In the genomic region with DNA sequence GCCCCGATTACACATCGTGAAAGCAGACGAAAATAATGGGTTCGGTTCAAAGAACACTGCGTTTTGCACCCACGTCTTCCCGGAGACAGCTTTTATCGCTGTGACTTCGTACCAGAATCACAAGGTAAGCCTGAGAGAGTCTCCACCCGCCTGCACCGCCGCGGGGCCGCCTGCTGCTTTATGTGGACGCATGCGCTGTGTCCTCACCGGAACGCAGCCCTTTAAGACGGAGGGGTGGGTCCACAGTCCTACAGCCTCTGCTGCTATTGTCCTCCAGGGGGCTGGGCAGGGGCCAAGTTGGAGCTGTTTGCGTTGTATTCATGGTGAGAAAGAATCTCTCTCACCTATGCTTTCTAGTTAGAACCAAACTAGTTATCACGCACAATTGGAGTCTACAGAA, we compare ENCODE assay signal across 8 mouse cellular contexts. TPM values are rescaled to one million over a fixed set of nuclear protein-coding genes. Genes with fewer than 3 reads are reported as not detected.
DNase-seq lines count a peak whose midpoint lies in the region; ATAC-seq and TF ChIP-seq lines count a peak whose summit lies in the region.

No protein-coding gene starts in this region.

- no peaks in the 10 kb centered on the region for H3K9me3 ChIP-seq in kidney, embryonic 15.5 days (replicated peaks)
- H3K9me3 ChIP-seq in heart, embryonic 12.5 days (replicated peaks), result no peaks in the 10 kb centered on the region
- no peaks in the 10 kb centered on the region for H3K9me3 ChIP-seq in limb, embryonic 14.5 days (ENCODE audit: control insufficient read depth, low read length)
- H3K9me3 ChIP-seq in stomach, embryonic 16.5 days (replicated peaks; ENCODE audit: control insufficient read depth, low read length), result no peaks in the 10 kb centered on the region

- intact Hi-C loops in left cerebral cortex, postnatal 36 days (cut with DNase I), result no loop called here

- peak overlapping the region; percentile 16; the same call in 1 of the 2 replicates for H3K4me3 ChIP-seq in kidney, embryonic 15.5 days (replicated peaks)
- peak overlapping the region; percentile 8; the same call in 1 of the 2 replicates for H3K4me3 ChIP-seq in heart, embryonic 12.5 days
- H3K4me3 ChIP-seq in limb, embryonic 14.5 days (replicated peaks; ENCODE audit: low read length), result peak overlapping the region; percentile 24
- H3K4me3 ChIP-seq in stomach, embryonic 16.5 days (replicated peaks; ENCODE audit: low read length), result peak overlapping the region; percentile 12; the same call in 1 of the 2 replicates

- peak; percentile 14; the same call in 1 of the 2 replicates for TF ChIP-seq CTCF in brain, embryonic 14.5 days (IDR thresholded peaks at IDR 0.05; ENCODE audit: borderline replicate concordance, extremely low read depth, insufficient read depth, insufficient read length)

- peaks cover 8% of the 10 kb centered on the region for H3K4me1 ChIP-seq in kidney, embryonic 15.5 days
- H3K4me1 ChIP-seq in heart, embryonic 12.5 days (replicated peaks), result peaks cover 52% of the 10 kb centered on the region
- H3K4me1 ChIP-seq in limb, embryonic 14.5 days (ENCODE audit: control insufficient read depth, insufficient read depth, low read length), result peaks cover 18% of the 10 kb centered on the region; the same call in 1 of the 2 replicates
- no peaks in the 10 kb centered on the region for H3K4me1 ChIP-seq in stomach, embryonic 16.5 days (ENCODE audit: control insufficient read depth, insufficient read depth, low read length)

- 0 out of 2 replicates have a peak, but pooled peaks have one; percentile 67 for ATAC-seq in kidney, embryonic 15.5 days (replicated peaks; ENCODE audit: low FRiP score)
- ATAC-seq in heart, embryonic 12.5 days (ENCODE audit: insufficient number of reproducible peaks, low FRiP score), result peak; percentile 76
- ATAC-seq in limb, embryonic 14.5 days (ENCODE audit: low FRiP score, low read depth), result peak; percentile 71
- no peak; the same call in 1 of the 2 replicates for ATAC-seq in stomach, embryonic 16.5 days (ENCODE audit: insufficient read depth, low FRiP score)

- H3K27me3 ChIP-seq in kidney, embryonic 15.5 days, result peaks cover 100% of the 10 kb centered on the region
- H3K27me3 ChIP-seq in heart, embryonic 12.5 days (replicated peaks), result peaks cover 8% of the 10 kb centered on the region; the same call in 1 of the 2 replicates
- H3K27me3 ChIP-seq in limb, embryonic 14.5 days (ENCODE audit: control insufficient read depth, insufficient read depth, low read length), result peaks cover 34% of the 10 kb centered on the region; the same call in 1 of the 2 replicates
- peaks cover 55% of the 10 kb centered on the region for H3K27me3 ChIP-seq in stomach, embryonic 16.5 days (ENCODE audit: control insufficient read depth, insufficient read depth, low read length)

- no peak for DNase-seq in kidney, adult 11 months
- peak; percentile 85 for DNase-seq in brain, embryonic 14.5 days (ENCODE audit: low read depth)
- DNase-seq in limb, embryonic 14.5 days (ENCODE audit: low spot score), result peak; percentile 77
- DNase-seq in layer of hippocampus, adult 8-10 months (ENCODE audit: low spot score in 2 of 2), result no peak
- DNase-seq in left cerebral cortex, postnatal 36 days (ENCODE audit: low spot score in 2 of 2), result no peak

- H3K9ac ChIP-seq in kidney, embryonic 15.5 days, result no peak overlapping the region
- peak overlapping the region; percentile 26; the same call in 1 of the 2 replicates for H3K9ac ChIP-seq in heart, embryonic 12.5 days
- H3K9ac ChIP-seq in limb, embryonic 14.5 days (ENCODE audit: low read depth, low read length, severe bottlenecking), result 0 out of 2 replicates have a peak overlapping the region, but pooled peaks have one; percentile 94
- no peak overlapping the region for H3K9ac ChIP-seq in stomach, embryonic 16.5 days (ENCODE audit: low read length)

- TF ChIP-seq POLR2A in brain, embryonic 14.5 days (IDR thresholded peaks at IDR 0.05; ENCODE audit: borderline replicate concordance, extremely low read depth, insufficient read depth, insufficient read length, poor library complexity, severe bottlenecking), result no peak
- no peak for TF ChIP-seq POLR2A in limb, embryonic 14.5 days (IDR thresholded peaks at IDR 0.05; ENCODE audit: borderline replicate concordance, extremely low read depth, insufficient read depth, insufficient read length)

- peak overlapping the region; percentile 44 for H3K4me2 ChIP-seq in kidney, embryonic 15.5 days
- H3K4me2 ChIP-seq in heart, embryonic 12.5 days, result peak overlapping the region; percentile 42
- peak overlapping the region; percentile 66 for H3K4me2 ChIP-seq in limb, embryonic 14.5 days (replicated peaks; ENCODE audit: low read depth, low read length, severe bottlenecking)
- peak overlapping the region; percentile 43 for H3K4me2 ChIP-seq in stomach, embryonic 16.5 days (ENCODE audit: low read depth, low read length)

- H3K36me3 ChIP-seq in kidney, embryonic 15.5 days, result no peaks in the 10 kb centered on the region
- peaks cover 55% of the 10 kb centered on the region for H3K36me3 ChIP-seq in heart, embryonic 12.5 days
- peaks cover 44% of the 10 kb centered on the region for H3K36me3 ChIP-seq in limb, embryonic 14.5 days (ENCODE audit: control insufficient read depth, insufficient read depth, low read length)
- no peaks in the 10 kb centered on the region for H3K36me3 ChIP-seq in stomach, embryonic 16.5 days (ENCODE audit: control insufficient read depth, insufficient read depth, low read length)

- WGBS in kidney, embryonic 15.5 days, result under 1% methylated on average over 21 of the region's 21 CpGs
- 2% methylated on average over 21 of the region's 21 CpGs for WGBS in heart, embryonic 12.5 days
- WGBS in limb, embryonic 14.5 days, result 1% methylated on average over 21 of the region's 21 CpGs
- 2% methylated on average over 21 of the region's 21 CpGs for WGBS in stomach, embryonic 16.5 days

- no peak overlapping the region for H3K27ac ChIP-seq in kidney, embryonic 15.5 days
- peak overlapping the region; percentile 19 for H3K27ac ChIP-seq in heart, embryonic 12.5 days (ENCODE audit: poor library complexity, severe bottlenecking)
- peak overlapping the region; percentile 56; the same call in 1 of the 2 replicates for H3K27ac ChIP-seq in limb, embryonic 14.5 days (replicated peaks; ENCODE audit: low read depth, low read length)
- H3K27ac ChIP-seq in stomach, embryonic 16.5 days (ENCODE audit: low read length), result no peak overlapping the region

RNA-seq across cellular contexts. Expression of a gene that starts 12.5 kb away (rescaled TPM):
- polyA plus RNA-seq in kidney, embryonic 15.5 days (2015; fragmentation: Nextera tagmentation; extraction: Ambion mirVana), result 0.14 TPM in 1 of 2 replicates, not detected in the other
- 0.05 and 0.10 TPM in 2 replicates for polyA plus RNA-seq in brain, embryonic 14.5 days (2012; rRNA removed)
- 42.6 and 45.6 TPM in 2 replicates for polyA plus RNA-seq in heart, embryonic 12.5 days (2016; fragmentation: Nextera tagmentation; extraction: Ambion mirVana)
- 36.9 and 39.3 TPM in 2 replicates for polyA plus RNA-seq in limb, embryonic 14.5 days (2012; rRNA removed)
- polyA plus RNA-seq in limb, embryonic 14.5 days (2014; fragmentation: Nextera tagmentation; extraction: Ambion mirVana), result 22.4 and 29.3 TPM in 2 replicates
- 0.43 and 0.52 TPM in 2 replicates for polyA plus RNA-seq in stomach, embryonic 16.5 days (2015; fragmentation: Nextera tagmentation; extraction: Ambion mirVana)
- not detected for total RNA-seq in layer of hippocampus, adult 8-10 months (2022)
- not detected for total RNA-seq in left cerebral cortex, postnatal 36 days (2021)

Comparison
In these comparisons a context has a peak if more than half of its experiments do, and no peak if none do; other contexts are left out.
1. H3K27ac ChIP-seq: peak in heart, embryonic 12.5 days (single experiment) and limb, embryonic 14.5 days (single experiment); none in kidney, embryonic 15.5 days (single experiment) and stomach, embryonic 16.5 days (single experiment).
2. H3K9ac ChIP-seq: peak in heart, embryonic 12.5 days (single experiment) and limb, embryonic 14.5 days (single experiment); none in kidney, embryonic 15.5 days (single experiment) and stomach, embryonic 16.5 days (single experiment).
3. DNase-seq: peak in brain, embryonic 14.5 days (single experiment) and limb, embryonic 14.5 days (single experiment); none in kidney, adult 11 months (single experiment), layer of hippocampus, adult 8-10 months (0 of 2) and left cerebral cortex, postnatal 36 days (0 of 2).
4. RNA of a gene that starts 12.5 kb away (polyA plus RNA-seq): 42.6 to 45.6 TPM in heart, embryonic 12.5 days and 22.4 to 39.3 TPM in limb, embryonic 14.5 days; 0.43 to 0.52 TPM in stomach, embryonic 16.5 days, 0.14 TPM in kidney, embryonic 15.5 days and 0.05 to 0.10 TPM in brain, embryonic 14.5 days; every median in the first group is over 10 times any median in the second.
5. Peak in every context shown above with its lines, with median percentiles within 50 percentile points of each other: H3K4me2 ChIP-seq and H3K4me3 ChIP-seq.